Mouse (Mus musculus): ENCODE results near the gene Odr4. TPM values are rescaled to one million over a fixed set of nuclear protein-coding genes. Genes with fewer than 3 reads are reported as not detected.
A peak's percentile ranks its signal among the peaks of the same experiment; 100 is the strongest.

Gene Odr4
- polyA plus RNA-seq, 1 experiment: not detected

DNA sequence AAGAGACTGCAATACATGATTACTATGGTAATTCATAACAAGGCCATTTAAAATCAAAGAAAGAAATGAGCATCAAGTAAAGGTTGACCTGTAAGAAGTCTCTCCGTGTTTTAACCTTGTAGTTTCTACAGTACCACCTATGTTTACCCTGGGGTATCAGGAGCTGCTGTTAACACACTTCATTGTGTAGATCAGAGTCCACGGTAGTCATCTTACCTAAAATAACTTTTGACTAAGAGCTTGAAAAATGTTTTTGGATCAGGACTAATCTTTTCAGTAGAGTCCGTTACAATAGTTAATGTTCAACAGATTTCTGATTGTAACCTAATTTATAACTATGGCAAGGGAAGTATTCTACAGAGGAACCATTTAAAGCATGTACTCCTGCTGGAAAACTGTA is 11.7 kb upstream of the Odr4 start:
- WGBS: 88% methylated on average over 3 of the region's 3 CpGs
- H3K4me3 ChIP-seq (ENCODE audit: insufficient read depth, low read depth, low read length): no peak overlapping the region
- no peaks in the 10 kb centered on the region for H3K4me1 ChIP-seq (ENCODE audit: control insufficient read depth, insufficient read depth, low read length)
- H3K27ac ChIP-seq (ENCODE audit: insufficient read depth, low read depth, low read length): no peak overlapping the region
- TF ChIP-seq POLR2A (IDR thresholded peaks at IDR 0.05; ENCODE audit: insufficient read depth, low read depth, low read length) (no peak), CTCF (IDR thresholded peaks at IDR 0.05; ENCODE audit: insufficient read depth, low read depth, low read length) (no peak)

DNA sequence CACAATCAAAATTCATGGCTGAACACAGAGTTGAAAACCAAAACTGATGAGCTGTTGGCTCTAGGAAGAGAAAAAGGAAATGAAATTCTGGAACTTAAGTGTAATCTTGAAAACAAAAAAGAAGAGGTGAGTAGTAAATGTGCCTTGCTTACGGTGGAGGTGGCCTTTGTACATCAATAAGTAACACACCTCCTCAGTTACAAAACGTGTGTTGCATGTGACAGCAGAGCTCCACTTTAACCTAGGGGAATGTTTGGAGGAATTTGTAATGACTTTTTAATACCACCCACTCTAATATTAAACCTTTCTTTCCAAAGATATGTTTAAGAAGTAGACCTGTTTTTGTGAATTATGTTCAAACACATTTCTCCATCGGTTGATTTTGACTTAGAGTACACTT is 11.0 kb upstream of the Odr4 start:
- WGBS: 86% methylated on average over 3 of the region's 3 CpGs
- Histone ChIP-seq H3K4me1 (ENCODE audit: control insufficient read depth, insufficient read depth, low read length) (no peaks in the 10 kb centered on the region), H3K4me3 (ENCODE audit: insufficient read depth, low read depth, low read length) (no peak overlapping the region), H3K27ac (ENCODE audit: insufficient read depth, low read depth, low read length) (no peak overlapping the region)
- TF ChIP-seq CTCF (IDR thresholded peaks at IDR 0.05; ENCODE audit: insufficient read depth, low read depth, low read length) (no peak), POLR2A (IDR thresholded peaks at IDR 0.05; ENCODE audit: insufficient read depth, low read depth, low read length) (no peak)

DNA sequence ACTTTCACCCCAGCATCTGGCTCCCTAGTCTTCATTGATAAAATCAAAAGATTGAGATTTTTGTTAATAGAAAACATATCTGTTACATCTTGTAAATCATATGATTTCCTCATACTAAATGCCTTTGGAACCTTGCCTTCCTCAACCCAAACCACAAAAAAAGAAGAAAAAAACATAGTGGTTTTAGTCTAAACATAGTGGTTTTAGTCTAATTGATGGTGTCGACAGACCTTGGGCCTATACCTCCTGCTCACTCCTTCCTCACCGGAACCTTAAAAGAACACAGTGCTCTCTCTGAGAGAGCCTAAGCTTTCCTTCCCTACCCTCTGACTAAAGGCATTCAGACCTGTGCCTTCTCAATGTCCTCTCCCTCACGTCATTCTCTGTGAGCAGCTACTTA is 3.1 kb upstream of the Odr4 start:
- Histone ChIP-seq H3K4me1 (ENCODE audit: control insufficient read depth, insufficient read depth, low read length) (no peaks in the 10 kb centered on the region), H3K27ac (ENCODE audit: insufficient read depth, low read depth, low read length) (no peak overlapping the region), H3K4me3 (ENCODE audit: insufficient read depth, low read depth, low read length) (no peak overlapping the region)
- WGBS: 89% methylated on average over 3 of the region's 3 CpGs
- TF ChIP-seq CTCF (IDR thresholded peaks at IDR 0.05; ENCODE audit: insufficient read depth, low read depth, low read length): no peak
- TF ChIP-seq POLR2A (IDR thresholded peaks at IDR 0.05; ENCODE audit: insufficient read depth, low read depth, low read length): no peak

DNA sequence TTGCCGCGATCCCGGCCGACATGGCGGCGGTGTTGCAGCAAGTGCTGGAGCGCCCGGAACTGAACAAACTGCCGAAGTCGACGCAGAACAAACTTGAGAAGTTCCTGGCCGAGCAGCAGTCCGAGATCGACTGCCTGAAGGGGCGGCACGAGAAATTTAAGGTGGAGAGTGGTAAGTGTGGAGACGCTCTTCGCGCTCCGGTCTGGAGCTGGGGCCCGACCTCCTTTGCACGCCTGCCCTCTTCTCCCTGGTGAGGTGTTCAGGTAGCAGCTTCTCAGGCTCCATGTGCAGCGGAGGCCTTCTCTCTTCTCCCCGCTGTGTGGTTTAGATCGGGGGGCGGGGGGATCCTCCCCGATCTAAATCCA is 590 bp upstream of the Odr4 start:
- H3K4me3 ChIP-seq (ENCODE audit: insufficient read depth, low read depth, low read length): peak overlapping the region; percentile 97
- peak overlapping the region; percentile 50; the same call in 1 of the 2 replicates for H3K27ac ChIP-seq (ENCODE audit: insufficient read depth, low read depth, low read length)
- WGBS: under 1% methylated on average over 27 of the region's 27 CpGs
- no peaks in the 10 kb centered on the region for H3K4me1 ChIP-seq (ENCODE audit: control insufficient read depth, insufficient read depth, low read length)
- TF ChIP-seq CTCF (IDR thresholded peaks at IDR 0.05; ENCODE audit: insufficient read depth, low read depth, low read length) (no peak), POLR2A (IDR thresholded peaks at IDR 0.05; ENCODE audit: insufficient read depth, low read depth, low read length) (no peak)

DNA sequence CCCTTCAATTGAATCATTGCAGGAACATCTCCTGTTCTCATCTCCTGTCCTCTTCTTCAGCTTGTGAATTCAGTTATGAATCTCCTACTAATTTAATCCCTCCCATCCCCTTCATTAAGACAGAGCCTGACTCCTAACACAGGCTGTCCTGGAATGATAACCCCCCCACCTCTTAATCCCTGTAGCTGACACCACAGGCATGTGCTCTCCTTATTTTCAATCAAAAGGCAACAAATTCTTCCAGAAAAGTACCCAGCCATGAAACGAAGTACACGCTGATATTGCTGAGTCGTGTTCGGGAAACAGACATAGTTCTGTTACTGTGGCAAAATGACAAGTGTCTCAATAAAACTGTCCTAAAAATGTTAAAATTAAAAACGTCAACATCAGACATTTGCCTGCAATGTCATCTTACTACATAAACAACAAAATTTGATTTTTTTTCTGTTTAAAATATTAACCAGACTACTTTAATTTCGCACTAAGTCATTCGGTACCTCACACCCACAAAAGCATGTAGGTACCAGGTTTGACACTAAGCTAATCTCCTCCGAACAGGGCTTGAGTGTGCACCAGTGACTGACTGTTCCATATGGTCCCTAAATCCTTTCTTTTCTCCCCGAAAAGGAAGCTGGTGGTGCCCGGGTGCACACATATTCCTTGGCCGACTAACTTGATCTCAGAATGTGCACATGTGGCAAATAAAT is 796 bp downstream of the Odr4 start:
- whole genome bisulfite sequencing: 14% methylated on average over 11 of the region's 11 CpGs
- Histone ChIP-seq H3K4me3 (ENCODE audit: insufficient read depth, low read depth, low read length) (peak overlapping the region; percentile 83), H3K4me1 (ENCODE audit: control insufficient read depth, insufficient read depth, low read length) (no peaks in the 10 kb centered on the region), H3K27ac (ENCODE audit: insufficient read depth, low read depth, low read length) (peak overlapping the region; percentile 99; the same call in 1 of the 2 replicates)
- no peak for TF ChIP-seq POLR2A (IDR thresholded peaks at IDR 0.05; ENCODE audit: insufficient read depth, low read depth, low read length)
- TF ChIP-seq CTCF (IDR thresholded peaks at IDR 0.05; ENCODE audit: insufficient read depth, low read depth, low read length): no peak

DNA sequence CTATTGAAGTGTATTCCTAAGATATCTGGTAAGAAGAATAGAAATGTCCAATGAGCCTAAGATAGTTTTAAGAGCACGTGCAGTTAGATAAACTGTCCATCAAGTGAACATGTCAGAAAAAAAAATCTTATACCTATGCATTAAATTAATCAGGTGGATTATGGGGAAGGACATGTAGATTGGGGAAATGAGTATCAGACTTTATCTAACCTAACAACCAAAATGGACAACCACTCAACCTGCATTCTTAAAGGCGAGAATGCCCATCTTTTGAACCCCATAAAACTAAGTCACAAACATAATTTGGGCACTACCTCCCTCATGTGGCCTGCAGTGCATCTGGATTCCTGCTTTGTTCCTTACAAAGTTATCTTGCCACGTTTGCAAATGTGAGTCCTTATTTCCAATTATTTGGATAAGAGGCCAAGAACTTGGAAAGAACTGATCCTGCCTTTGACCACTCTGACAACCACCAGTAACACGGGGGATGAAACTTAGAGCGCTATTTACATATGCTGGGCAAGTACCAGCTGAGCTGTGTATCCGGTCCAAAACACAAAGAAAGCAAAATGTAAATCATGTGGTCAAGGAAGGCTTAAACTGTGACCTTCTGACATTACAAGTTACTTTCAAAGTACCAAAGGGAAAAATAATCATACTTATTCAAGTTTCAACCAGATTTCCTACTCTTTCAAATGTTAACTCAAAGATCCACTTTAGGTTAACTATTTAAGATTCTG is 3.3 kb downstream of the Odr4 start:
- Histone ChIP-seq H3K27ac (ENCODE audit: insufficient read depth, low read depth, low read length) (no peak overlapping the region), H3K4me3 (ENCODE audit: insufficient read depth, low read depth, low read length) (no peak overlapping the region), H3K4me1 (ENCODE audit: control insufficient read depth, insufficient read depth, low read length) (no peaks in the 10 kb centered on the region)
- 89% methylated on average over 6 of the region's 6 CpGs for WGBS
- TF ChIP-seq CTCF (IDR thresholded peaks at IDR 0.05; ENCODE audit: insufficient read depth, low read depth, low read length) (no peak), POLR2A (IDR thresholded peaks at IDR 0.05; ENCODE audit: insufficient read depth, low read depth, low read length) (no peak)

DNA sequence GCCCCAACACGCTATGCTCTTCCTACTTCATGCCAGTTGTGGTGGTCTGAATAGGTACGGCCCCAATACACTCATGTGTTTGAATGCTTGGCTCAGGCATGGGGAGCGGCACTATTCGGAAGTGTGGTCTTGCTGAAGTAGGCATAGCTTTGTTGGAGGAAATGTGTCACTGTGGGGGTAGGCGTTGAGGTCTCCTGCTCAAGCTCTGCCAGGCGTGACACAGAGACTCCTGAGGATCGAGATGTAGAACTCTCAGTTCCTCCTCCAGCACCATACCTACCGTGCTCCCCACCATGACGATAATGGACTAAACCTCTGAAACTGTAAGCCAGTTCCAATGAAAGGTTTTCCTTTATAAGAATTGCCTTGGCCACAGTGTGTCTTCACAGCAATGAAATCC is 5.3 kb downstream of the Odr4 start:
- TF ChIP-seq CTCF (IDR thresholded peaks at IDR 0.05; ENCODE audit: insufficient read depth, low read depth, low read length): no peak
- TF ChIP-seq POLR2A (IDR thresholded peaks at IDR 0.05; ENCODE audit: insufficient read depth, low read depth, low read length): no peak
- no peak overlapping the region for H3K27ac ChIP-seq (ENCODE audit: insufficient read depth, low read depth, low read length)
- H3K4me1 ChIP-seq (ENCODE audit: control insufficient read depth, insufficient read depth, low read length): no peaks in the 10 kb centered on the region
- WGBS: 93% methylated on average over 9 of the region's 9 CpGs
- no peak overlapping the region for H3K4me3 ChIP-seq (ENCODE audit: insufficient read depth, low read depth, low read length)

DNA sequence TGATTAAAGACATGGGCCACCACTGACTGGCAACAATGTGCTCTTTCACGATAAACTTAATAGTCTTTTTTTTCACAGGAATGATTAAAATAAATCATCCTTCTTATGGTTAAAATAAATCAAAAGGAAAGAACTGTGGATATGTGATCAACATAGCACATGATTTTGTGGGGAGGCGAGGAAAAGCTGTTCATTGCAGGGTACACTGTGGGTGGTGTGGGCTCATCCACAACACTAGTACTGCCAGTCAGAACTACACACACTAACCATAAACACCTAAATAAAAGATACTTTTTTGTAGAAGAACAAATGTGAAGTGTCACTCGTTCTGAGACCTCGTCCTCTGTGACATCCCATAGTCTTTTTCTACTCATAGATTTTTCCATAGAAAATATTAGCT is 8.7 kb downstream of the Odr4 start:
- WGBS: 92% methylated on average over 4 of the region's 4 CpGs
- Histone ChIP-seq H3K27ac (ENCODE audit: insufficient read depth, low read depth, low read length) (no peak overlapping the region), H3K4me3 (ENCODE audit: insufficient read depth, low read depth, low read length) (no peak overlapping the region), H3K4me1 (ENCODE audit: control insufficient read depth, insufficient read depth, low read length) (no peaks in the 10 kb centered on the region)
- TF ChIP-seq CTCF (IDR thresholded peaks at IDR 0.05; ENCODE audit: insufficient read depth, low read depth, low read length): no peak
- no peak for TF ChIP-seq POLR2A (IDR thresholded peaks at IDR 0.05; ENCODE audit: insufficient read depth, low read depth, low read length)

DNA sequence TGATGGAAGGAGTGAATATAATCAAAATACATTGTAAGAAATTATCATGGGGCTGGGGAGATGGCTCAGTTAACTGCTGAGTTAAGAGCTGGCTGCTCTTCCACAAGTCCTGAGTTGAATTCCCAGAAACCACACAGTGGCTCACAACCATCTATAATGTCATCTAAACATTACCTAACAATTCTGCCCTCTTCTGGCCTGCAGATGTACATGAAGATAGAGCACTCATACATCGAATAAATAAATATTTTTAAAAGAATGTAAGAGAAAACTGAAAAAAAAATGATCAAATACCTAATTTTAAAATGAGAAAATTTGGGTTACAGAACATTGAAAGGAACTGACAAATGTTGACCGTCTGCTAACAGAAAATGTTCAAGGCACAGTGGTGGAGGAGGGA is 18.6 kb downstream of the Odr4 start:
- H3K4me1 ChIP-seq (ENCODE audit: control insufficient read depth, insufficient read depth, low read length): no peaks in the 10 kb centered on the region
- no peak overlapping the region for H3K27ac ChIP-seq (ENCODE audit: insufficient read depth, low read depth, low read length)
- no peak for TF ChIP-seq POLR2A (IDR thresholded peaks at IDR 0.05; ENCODE audit: insufficient read depth, low read depth, low read length)
- no peak for TF ChIP-seq CTCF (IDR thresholded peaks at IDR 0.05; ENCODE audit: insufficient read depth, low read depth, low read length)
- 87% methylated on average over 2 of the region's 2 CpGs for WGBS
- no peak overlapping the region for H3K4me3 ChIP-seq (ENCODE audit: insufficient read depth, low read depth, low read length)
